Mouse (Mus musculus): ENCODE data around the gene Phf2. TPM values are rescaled to one million over a fixed set of nuclear protein-coding genes. Genes with fewer than 3 reads are reported as not detected.
A peak's percentile ranks its signal among the peaks of the same experiment; 100 is the strongest.

Phf2 gene
- polyA plus RNA-seq, 1 experiment, result 29.4 TPM

GRCm38 (mm10) chr13:48795711-48796110, 75.2 kb downstream of the Phf2 start:
- H3K4me1 ChIP-seq (ENCODE audit: control insufficient read depth, insufficient read depth, low read length), result no peaks in the 10 kb centered on the region
- TF ChIP-seq POLR2A (IDR thresholded peaks at IDR 0.05; ENCODE audit: low read depth, low read length) (no peak), CTCF (IDR thresholded peaks at IDR 0.05; ENCODE audit: borderline replicate concordance, insufficient read depth, low read length) (no peak)
- H3K27ac ChIP-seq (ENCODE audit: insufficient read depth, low read length), result no peak overlapping the region
- H3K4me3 ChIP-seq (ENCODE audit: insufficient read depth, low read length), result no peak overlapping the region

GRCm38 (mm10) chr13:48784594-48785298, 86.2 kb downstream of the Phf2 start:
- Histone ChIP-seq H3K4me1 (ENCODE audit: control insufficient read depth, insufficient read depth, low read length) (no peaks in the 10 kb centered on the region), H3K4me3 (ENCODE audit: insufficient read depth, low read length) (no peak overlapping the region), H3K27ac (ENCODE audit: insufficient read depth, low read length) (no peak overlapping the region)
- TF ChIP-seq CTCF (IDR thresholded peaks at IDR 0.05; ENCODE audit: borderline replicate concordance, insufficient read depth, low read length), result no peak
- no peak for TF ChIP-seq POLR2A (IDR thresholded peaks at IDR 0.05; ENCODE audit: low read depth, low read length)

GRCm38 (mm10) chr13:48784151-48784550, 86.8 kb downstream of the Phf2 start:
- no peak overlapping the region for H3K27ac ChIP-seq (ENCODE audit: insufficient read depth, low read length)
- H3K4me3 ChIP-seq (ENCODE audit: insufficient read depth, low read length), result no peak overlapping the region
- no peaks in the 10 kb centered on the region for H3K4me1 ChIP-seq (ENCODE audit: control insufficient read depth, insufficient read depth, low read length)
- TF ChIP-seq POLR2A (IDR thresholded peaks at IDR 0.05; ENCODE audit: low read depth, low read length), result no peak
- no peak for TF ChIP-seq CTCF (IDR thresholded peaks at IDR 0.05; ENCODE audit: borderline replicate concordance, insufficient read depth, low read length)

GRCm38 (mm10) chr13:48782727-48783725, 87.9 kb downstream of the Phf2 start:
- H3K4me3 ChIP-seq (ENCODE audit: insufficient read depth, low read length), result no peak overlapping the region
- TF ChIP-seq CTCF (IDR thresholded peaks at IDR 0.05; ENCODE audit: borderline replicate concordance, insufficient read depth, low read length) (no peak), POLR2A (IDR thresholded peaks at IDR 0.05; ENCODE audit: low read depth, low read length) (no peak; the same call in 1 of the 2 replicates)
- peaks cover 3% of the 10 kb centered on the region; the same call in 1 of the 2 replicates for H3K4me1 ChIP-seq (ENCODE audit: control insufficient read depth, insufficient read depth, low read length)
- H3K27ac ChIP-seq (ENCODE audit: insufficient read depth, low read length), result peak overlapping the region; percentile 46

- H3K27ac ChIP-seq (ENCODE audit: insufficient read depth, low read length), result peak overlapping the region; percentile 92
- peaks cover 10% of the 10 kb centered on the region for H3K4me1 ChIP-seq (ENCODE audit: control insufficient read depth, insufficient read depth, low read length)
- TF ChIP-seq CTCF (IDR thresholded peaks at IDR 0.05; ENCODE audit: borderline replicate concordance, insufficient read depth, low read length) (no peak), POLR2A (IDR thresholded peaks at IDR 0.05; ENCODE audit: low read depth, low read length) (no peak)
- H3K4me3 ChIP-seq (ENCODE audit: insufficient read depth, low read length), result no peak overlapping the region
Observed at GRCm38 (mm10) chr13:48780345-48781010, 90.4 kb downstream of the Phf2 start.

- H3K27ac ChIP-seq (ENCODE audit: insufficient read depth, low read length), result peak overlapping the region; percentile 92
- H3K4me3 ChIP-seq (ENCODE audit: insufficient read depth, low read length), result no peak overlapping the region
- TF ChIP-seq CTCF (IDR thresholded peaks at IDR 0.05; ENCODE audit: borderline replicate concordance, insufficient read depth, low read length), result no peak
- TF ChIP-seq POLR2A (IDR thresholded peaks at IDR 0.05; ENCODE audit: low read depth, low read length), result no peak
- peaks cover 13% of the 10 kb centered on the region for H3K4me1 ChIP-seq (ENCODE audit: control insufficient read depth, insufficient read depth, low read length)
Observed at GRCm38 (mm10) chr13:48779592-48780344, 91.2 kb downstream of the Phf2 start.

- H3K4me1 ChIP-seq (ENCODE audit: control insufficient read depth, insufficient read depth, low read length), result peaks cover 13% of the 10 kb centered on the region
- H3K4me3 ChIP-seq (ENCODE audit: insufficient read depth, low read length), result no peak overlapping the region
- TF ChIP-seq CTCF (IDR thresholded peaks at IDR 0.05; ENCODE audit: borderline replicate concordance, insufficient read depth, low read length) (no peak), POLR2A (IDR thresholded peaks at IDR 0.05; ENCODE audit: low read depth, low read length) (no peak)
- no peak overlapping the region for H3K27ac ChIP-seq (ENCODE audit: insufficient read depth, low read length)
Observed at GRCm38 (mm10) chr13:48778138-48778537, 92.8 kb downstream of the Phf2 start.

GRCm38 (mm10) chr13:48774506-48774905, 96.4 kb downstream of the Phf2 start:
- TF ChIP-seq CTCF (IDR thresholded peaks at IDR 0.05; ENCODE audit: borderline replicate concordance, insufficient read depth, low read length) (no peak), POLR2A (IDR thresholded peaks at IDR 0.05; ENCODE audit: low read depth, low read length) (no peak)
- no peak overlapping the region for H3K4me3 ChIP-seq (ENCODE audit: insufficient read depth, low read length)
- H3K27ac ChIP-seq (ENCODE audit: insufficient read depth, low read length), result peak overlapping the region; percentile 5; the same call in 1 of the 2 replicates
- peaks cover 13% of the 10 kb centered on the region for H3K4me1 ChIP-seq (ENCODE audit: control insufficient read depth, insufficient read depth, low read length)

- TF ChIP-seq POLR2A (IDR thresholded peaks at IDR 0.05; ENCODE audit: low read depth, low read length) (no peak), CTCF (IDR thresholded peaks at IDR 0.05; ENCODE audit: borderline replicate concordance, insufficient read depth, low read length) (no peak)
- Histone ChIP-seq H3K4me3 (ENCODE audit: insufficient read depth, low read length) (no peak overlapping the region), H3K27ac (ENCODE audit: insufficient read depth, low read length) (no peak overlapping the region)
Observed at GRCm38 (mm10) chr13:48768109-48768508, 102.8 kb downstream of the Phf2 start.

More at GRCm38 (mm10) chr13:48768109-48768508, 102.8 kb downstream of the Phf2 start:
- no peaks in the 10 kb centered on the region for H3K4me1 ChIP-seq (ENCODE audit: control insufficient read depth, insufficient read depth, low read length)

Data from embryonic fibroblast, embryonic 13.5 days (primary cell).